Mouse (Mus musculus): Measurements from ENCODE around the gene Gm17409.

The Gm17409 gene

DNA sequence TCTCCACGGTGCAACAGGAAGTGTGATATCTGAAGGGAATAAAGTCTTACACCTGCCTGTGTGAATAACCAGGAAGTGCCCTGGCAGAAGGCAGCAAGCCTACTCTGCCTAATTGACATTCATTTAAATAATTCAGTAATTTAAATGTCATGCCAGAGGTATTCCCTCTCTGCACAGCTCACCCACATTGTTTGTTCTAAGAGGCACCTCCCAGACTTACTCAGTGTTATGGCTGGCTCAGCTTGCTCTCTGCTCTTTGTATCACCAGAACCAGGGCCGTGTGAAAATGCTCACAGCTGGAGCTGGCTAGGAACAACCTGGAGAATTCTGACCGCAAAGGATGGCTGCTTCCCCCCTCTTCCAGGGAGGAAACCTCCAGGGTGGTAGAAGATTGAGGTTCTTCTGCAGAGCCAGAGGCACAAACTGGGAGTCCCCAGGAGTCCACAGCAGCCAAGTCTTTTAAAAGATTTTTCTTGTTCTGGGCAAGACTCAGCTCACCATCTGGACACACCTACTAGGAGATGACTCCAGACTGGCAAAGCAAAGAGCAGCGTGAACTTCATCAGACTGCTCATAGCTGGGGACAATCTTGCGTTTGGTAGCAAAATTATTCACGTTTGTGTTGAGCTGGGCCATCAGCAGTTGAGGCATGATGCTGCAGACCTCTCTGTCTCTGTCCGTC, 14.5 kb downstream of the Gm17409 start:
- no peak for DNase-seq (ENCODE audit: low read depth in 2 of 2, low spot score in 2 of 2)

DNA sequence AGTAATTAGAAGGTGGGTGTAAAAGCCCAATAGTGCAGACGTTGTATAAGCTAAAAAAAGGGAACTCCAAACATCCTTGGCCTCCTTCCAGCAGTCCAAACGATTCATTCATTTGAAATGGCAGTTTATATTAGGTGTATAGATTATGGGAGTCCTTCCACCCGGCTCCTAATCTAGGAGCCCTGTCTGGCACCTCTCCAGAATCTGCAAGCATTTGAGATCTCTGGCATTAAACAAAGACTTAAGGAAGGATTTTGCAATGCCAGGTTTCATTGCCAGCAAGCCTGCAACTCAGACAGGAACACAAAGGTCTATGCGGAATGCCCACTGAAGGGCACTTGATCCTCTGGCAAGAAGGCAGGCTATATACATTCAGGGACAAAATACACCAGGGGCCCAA, 15.2 kb downstream of the Gm17409 start:
- DNase-seq (ENCODE audit: low read depth in 2 of 2, low spot score in 2 of 2), result no peak

DNA sequence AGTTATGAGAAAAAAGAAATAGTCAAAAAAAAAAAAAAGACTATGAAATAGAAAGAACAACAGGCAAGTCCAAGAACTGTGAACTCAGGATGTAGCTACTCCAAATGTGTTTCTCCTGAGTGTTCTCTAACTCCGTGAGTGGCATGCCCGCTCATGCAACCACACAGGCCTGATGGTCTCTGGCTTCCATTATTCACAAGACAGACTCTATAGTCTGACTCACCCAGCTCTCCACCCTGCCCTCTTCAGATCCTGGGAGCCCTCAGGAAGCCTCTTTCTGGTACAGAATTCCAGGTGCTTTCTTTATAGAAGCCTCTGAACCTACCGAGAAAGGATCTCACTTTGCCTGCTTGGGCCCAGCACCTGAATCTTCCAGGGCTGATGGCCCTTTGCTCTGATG, 15.8 kb downstream of the Gm17409 start:
- no peak for DNase-seq (ENCODE audit: low read depth in 2 of 2, low spot score in 2 of 2)

DNA sequence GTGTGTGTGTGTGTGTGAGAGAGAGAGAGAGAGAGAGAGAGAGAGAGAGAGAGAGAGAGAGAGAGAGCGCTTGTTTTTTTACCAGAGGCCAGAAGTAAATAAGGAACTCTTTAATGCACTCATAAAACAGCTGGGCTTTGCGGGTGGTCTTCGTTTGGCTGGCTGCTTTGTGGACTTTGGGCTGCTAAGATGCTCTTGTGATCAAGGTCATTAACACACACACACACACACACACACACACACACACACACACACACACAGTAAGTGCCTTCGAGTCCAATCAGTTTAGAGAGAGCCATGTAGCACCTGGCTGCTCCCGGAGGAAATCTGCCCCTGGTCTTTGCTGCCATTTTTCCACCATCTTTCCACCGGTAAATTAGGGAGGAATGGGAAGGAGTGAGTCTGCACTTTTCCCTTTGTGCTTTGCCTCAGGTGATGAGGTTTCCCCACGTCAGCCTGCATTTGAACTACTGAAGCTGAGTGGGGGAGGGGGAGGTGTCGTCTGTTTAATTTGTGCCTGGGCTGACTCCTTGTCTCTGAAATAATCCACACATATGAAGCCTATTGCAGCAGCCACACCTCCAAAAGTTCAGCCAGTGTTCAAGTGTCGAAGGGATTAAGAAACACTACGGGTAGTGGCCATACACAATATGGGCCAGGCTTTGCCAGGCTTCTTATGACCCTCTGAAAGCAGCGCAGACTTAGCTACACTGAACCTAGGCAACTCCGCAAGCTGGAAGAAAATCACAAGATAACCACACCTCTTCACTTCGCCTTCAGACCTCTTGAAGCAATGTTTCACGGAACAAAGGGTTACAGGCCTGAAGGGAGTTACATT, 16.7 kb downstream of the Gm17409 start:
- no peak for DNase-seq (ENCODE audit: low read depth in 2 of 2, low spot score in 2 of 2)

- no peak for DNase-seq (ENCODE audit: low read depth in 2 of 2, low spot score in 2 of 2)
Measured at GRCm38 (mm10) chr2:58487279-58487560, 17.3 kb downstream of the Gm17409 start.

- no peak for DNase-seq (ENCODE audit: low read depth in 2 of 2, low spot score in 2 of 2)
Measured at GRCm38 (mm10) chr2:58488404-58488803, 18.5 kb downstream of the Gm17409 start.

DNA sequence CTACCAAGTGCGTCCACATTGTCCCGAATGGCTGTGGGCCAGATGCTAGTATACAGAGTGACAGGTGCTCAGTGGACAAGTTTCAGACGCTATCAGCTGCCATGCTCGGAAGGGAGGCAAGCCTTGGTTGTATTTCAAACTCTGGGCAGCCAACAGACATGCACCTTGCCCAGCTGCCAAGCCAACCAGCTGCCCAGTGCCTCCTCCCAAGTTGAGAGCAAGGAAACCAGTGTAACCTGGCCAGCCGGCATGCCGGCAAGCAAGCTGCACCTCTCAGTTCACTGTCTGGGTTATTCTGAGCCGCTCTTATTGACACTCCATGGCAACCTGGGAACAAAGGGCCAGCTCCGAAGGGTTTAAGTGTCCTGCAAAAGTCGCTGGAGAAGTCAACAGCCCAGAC, 19.4 kb downstream of the Gm17409 start:
- no peak for DNase-seq (ENCODE audit: low read depth in 2 of 2, low spot score in 2 of 2)

- no peak for DNase-seq (ENCODE audit: low read depth in 2 of 2, low spot score in 2 of 2)
Measured at GRCm38 (mm10) chr2:58493685-58494635, 24.0 kb downstream of the Gm17409 start.

- no peak for DNase-seq (ENCODE audit: low read depth in 2 of 2, low spot score in 2 of 2)
Measured at GRCm38 (mm10) chr2:58495271-58495670, 25.4 kb downstream of the Gm17409 start.

DNA sequence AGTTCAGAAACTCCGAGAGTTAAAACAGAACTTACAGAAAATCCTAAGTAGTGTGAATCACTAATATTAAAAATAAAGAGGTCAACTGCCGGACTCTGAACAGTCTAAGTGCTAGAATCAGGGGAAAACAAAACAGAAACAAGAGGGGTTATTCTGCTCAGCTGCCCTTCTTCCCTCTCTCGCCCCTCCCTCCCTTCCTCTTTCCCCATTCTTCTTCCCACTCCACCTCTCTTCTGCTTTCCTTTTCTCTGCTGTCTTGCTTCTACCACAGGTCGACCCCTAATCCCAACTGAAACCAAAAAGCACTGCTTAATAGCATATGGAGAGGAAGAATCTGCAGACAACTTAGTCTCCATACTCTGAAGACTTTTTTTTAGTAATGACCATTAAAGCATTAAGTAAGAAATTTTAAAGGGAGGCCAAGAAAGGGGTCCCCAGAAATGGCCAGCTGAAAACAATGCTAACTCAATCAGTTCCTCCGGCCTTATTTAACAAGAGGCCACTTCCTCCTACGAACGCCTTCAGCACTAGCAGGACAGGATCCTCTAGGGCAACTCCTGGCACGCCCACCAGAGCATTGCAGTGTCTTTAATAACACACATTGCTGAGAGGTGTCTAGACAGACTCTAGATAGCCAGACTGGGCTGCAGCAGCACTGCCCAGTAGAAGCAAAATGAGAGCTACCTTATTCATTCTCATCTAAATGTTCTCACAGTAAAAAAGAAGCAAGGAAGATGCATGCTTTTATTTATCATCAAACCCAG, 26.9 kb downstream of the Gm17409 start:
- DNase-seq (ENCODE audit: low read depth in 2 of 2, low spot score in 2 of 2), result no peak

- no peak for DNase-seq (ENCODE audit: low read depth in 2 of 2, low spot score in 2 of 2)
Measured at GRCm38 (mm10) chr2:58505306-58506090, 35.6 kb downstream of the Gm17409 start.

- no peak for DNase-seq (ENCODE audit: low read depth in 2 of 2, low spot score in 2 of 2)
Measured at GRCm38 (mm10) chr2:58510192-58510591, 40.3 kb downstream of the Gm17409 start.

- DNase-seq (ENCODE audit: low read depth in 2 of 2, low spot score in 2 of 2), result no peak
Measured at GRCm38 (mm10) chr2:58513212-58513611, 43.3 kb downstream of the Gm17409 start.

DNA sequence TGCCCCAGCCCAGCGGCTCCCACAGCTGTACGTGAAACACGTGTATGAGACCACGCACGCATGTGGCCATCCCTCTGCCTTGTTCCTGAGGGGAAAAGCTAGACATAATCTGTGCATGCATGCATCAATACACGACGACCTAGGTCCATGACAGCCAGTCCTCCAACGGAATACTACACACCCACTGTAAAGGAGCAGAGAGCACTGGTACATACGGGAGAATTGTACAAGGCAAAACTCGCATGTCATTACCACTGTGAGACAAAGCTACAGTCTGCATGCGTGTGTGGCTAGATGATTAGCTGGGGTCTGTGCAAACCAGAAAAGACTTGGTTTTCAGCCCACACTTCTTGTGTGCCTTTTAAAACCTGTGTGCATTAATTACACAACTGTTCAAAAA, 44.6 kb downstream of the Gm17409 start:
- DNase-seq (ENCODE audit: low read depth in 2 of 2, low spot score in 2 of 2), result no peak

- no peak for DNase-seq (ENCODE audit: low read depth in 2 of 2, low spot score in 2 of 2)
Measured at GRCm38 (mm10) chr2:58516000-58516399, 46.1 kb downstream of the Gm17409 start.

DNA sequence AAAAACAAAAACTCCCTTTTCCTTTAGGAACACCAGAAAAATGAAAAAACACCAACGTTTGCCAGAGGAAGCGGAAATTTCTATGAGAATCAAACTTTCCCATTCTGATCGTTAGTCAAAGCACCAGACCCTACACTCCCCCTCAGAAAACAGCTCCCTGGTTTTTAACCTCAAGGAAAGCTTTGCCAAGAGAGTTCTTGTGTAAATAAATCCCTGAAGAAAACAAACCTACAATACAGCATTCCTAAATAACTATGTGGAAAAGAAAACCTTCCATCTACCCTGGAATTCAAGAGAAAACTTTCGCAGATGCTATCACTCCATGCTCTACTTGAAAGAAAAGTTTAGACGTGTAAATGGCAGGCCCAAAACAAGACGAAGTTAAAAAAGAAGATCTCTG, 47.0 kb downstream of the Gm17409 start:
- no peak for DNase-seq (ENCODE audit: low read depth in 2 of 2, low spot score in 2 of 2)

DNA sequence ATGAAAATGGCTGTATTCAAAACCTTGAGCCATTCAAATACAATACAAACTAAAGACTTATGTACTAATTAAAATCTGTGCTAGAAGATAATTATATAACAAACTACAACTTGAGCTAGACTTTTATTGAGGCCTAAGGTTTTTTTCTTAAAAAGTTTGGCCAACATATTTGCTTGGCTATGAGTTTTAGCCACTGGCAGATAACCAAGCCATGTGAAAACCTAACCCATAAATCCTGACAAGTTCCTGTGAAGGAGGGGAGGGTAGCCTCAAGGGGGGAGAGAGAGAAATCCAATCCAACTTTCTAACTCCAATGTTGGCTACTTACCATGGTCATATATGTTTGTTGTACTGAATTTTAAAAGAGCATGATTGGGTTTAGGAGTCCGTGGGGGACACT, 48.6 kb downstream of the Gm17409 start:
- no peak for DNase-seq (ENCODE audit: low read depth in 2 of 2, low spot score in 2 of 2)
